Mouse (Mus musculus): ENCODE measurements at regions not wholly inside any gene's neighbourhood (a gene's known extent, or its start where the extent isn't known, plus 50 kb on each side); places are given as distances from the start of the nearest gene placed in this dataset.

DNA sequence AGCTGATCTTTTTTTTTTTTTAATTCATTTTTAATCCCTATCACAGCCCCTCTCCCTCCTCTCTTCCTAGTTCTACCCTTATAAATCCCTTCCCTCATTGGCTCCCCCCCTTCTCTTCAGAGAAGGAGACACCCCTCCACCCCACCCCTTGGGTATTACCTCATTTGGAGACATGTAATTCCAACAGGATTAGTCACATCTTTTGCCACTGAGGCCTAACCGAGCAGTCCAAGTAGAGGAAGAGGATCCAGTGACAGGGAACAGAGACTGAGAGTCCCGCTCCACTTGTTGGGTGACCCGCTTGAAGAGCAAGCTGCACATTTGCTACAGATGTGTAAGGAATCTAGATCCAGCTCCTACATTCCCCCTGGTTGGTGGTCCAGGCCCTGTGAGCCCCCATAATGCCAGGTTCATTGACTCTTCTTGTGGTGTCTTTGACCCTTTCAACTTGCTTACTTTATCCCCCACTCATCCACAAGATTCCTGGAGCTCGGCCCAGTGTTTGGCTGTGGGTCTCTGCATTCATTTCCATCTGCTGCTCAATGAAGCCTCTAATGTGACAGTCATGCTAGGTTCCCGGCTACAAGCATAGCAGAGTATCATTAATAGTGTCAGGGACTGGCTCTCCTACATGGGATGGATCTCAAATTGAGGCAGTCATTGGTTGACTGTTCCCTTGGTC is 506.6 kb upstream of the Gm10306 start:
- Histone ChIP-seq H3K4me1 (ENCODE audit: insufficient read depth, low read length) (no peaks in the 10 kb centered on the region), H3K9ac (replicated peaks; ENCODE audit: low read length, poor library complexity, severe bottlenecking) (no peak overlapping the region), H3K9me3 (ENCODE audit: low read length) (no peaks in the 10 kb centered on the region), H3K36me3 (ENCODE audit: insufficient read depth, low read length) (no peaks in the 10 kb centered on the region), H3K4me2 (ENCODE audit: low read depth, low read length, poor library complexity, severe bottlenecking) (no peak overlapping the region), H3K27ac (ENCODE audit: low read depth, low read length) (no peak overlapping the region), H3K27me3 (ENCODE audit: insufficient read depth, low read length) (no peaks in the 10 kb centered on the region), H3K4me3 (ENCODE audit: low read depth, low read length) (no peak overlapping the region)
- peak; percentile 45 for DNase-seq (ENCODE audit: low spot score)
- WGBS = 47% methylated on average over 5 of the region's 5 CpGs
- no peak for TF ChIP-seq CTCF (IDR thresholded peaks at IDR 0.05)
- no peak for ATAC-seq (ENCODE audit: low FRiP score)

DNA sequence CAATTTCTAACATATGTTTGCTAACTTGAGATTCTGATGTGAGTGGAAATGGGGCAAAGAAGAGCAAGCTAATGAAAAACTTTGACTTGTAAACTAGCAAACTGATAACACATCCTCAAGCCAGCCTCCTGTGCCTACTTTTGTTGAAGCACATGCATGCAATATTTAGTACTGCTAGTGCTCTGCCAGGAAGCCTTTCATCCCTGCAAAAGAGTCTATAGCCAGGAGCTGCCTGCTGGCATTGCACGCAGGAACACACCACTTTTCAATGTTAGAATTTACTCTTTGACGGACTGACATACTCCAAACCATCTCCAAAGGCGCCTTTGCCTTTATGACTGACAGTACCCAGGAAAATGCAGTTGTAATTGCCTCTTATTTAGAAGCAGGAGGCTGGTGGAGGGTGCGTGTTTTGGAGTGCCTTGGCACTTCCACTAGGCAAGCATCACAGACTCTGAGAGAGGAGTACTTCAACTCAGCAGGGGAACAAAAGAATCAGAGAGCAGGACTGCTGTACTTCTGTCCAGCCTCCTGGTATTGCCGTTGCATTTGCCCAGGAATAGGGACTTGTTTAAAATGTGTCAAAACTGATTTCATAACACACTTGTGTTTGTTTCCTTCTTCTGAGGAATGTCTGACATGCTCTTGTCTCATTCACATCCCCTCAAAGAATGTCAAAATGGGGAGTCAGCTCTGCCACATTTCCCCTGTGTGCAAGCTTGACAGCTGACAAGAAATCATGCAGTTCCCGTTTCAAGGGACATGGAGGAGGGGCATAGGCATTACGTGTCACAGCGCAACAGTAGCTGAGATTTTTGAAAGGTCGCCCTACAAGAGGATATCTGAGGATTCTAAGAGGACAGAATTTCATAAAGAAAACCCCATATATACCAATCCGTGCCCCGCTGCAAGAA is 503.8 kb upstream of the Gm10306 start:
- Histone ChIP-seq H3K9me3 (ENCODE audit: low read length) (no peaks in the 10 kb centered on the region), H3K4me2 (ENCODE audit: low read depth, low read length, poor library complexity, severe bottlenecking) (no peak overlapping the region), H3K27ac (ENCODE audit: low read depth, low read length) (no peak overlapping the region), H3K36me3 (ENCODE audit: insufficient read depth, low read length) (no peaks in the 10 kb centered on the region), H3K9ac (replicated peaks; ENCODE audit: low read length, poor library complexity, severe bottlenecking) (no peak overlapping the region), H3K4me3 (ENCODE audit: low read depth, low read length) (no peak overlapping the region), H3K27me3 (ENCODE audit: insufficient read depth, low read length) (no peaks in the 10 kb centered on the region), H3K4me1 (ENCODE audit: insufficient read depth, low read length) (no peaks in the 10 kb centered on the region)
- TF ChIP-seq CTCF (IDR thresholded peaks at IDR 0.05) = no peak
- ATAC-seq (ENCODE audit: low FRiP score) (peak; percentile 60; the same call in 1 of the 2 replicates), DNase-seq (ENCODE audit: low spot score) (no peak)
- 66% methylated on average over 11 of the region's 11 CpGs for WGBS

DNA sequence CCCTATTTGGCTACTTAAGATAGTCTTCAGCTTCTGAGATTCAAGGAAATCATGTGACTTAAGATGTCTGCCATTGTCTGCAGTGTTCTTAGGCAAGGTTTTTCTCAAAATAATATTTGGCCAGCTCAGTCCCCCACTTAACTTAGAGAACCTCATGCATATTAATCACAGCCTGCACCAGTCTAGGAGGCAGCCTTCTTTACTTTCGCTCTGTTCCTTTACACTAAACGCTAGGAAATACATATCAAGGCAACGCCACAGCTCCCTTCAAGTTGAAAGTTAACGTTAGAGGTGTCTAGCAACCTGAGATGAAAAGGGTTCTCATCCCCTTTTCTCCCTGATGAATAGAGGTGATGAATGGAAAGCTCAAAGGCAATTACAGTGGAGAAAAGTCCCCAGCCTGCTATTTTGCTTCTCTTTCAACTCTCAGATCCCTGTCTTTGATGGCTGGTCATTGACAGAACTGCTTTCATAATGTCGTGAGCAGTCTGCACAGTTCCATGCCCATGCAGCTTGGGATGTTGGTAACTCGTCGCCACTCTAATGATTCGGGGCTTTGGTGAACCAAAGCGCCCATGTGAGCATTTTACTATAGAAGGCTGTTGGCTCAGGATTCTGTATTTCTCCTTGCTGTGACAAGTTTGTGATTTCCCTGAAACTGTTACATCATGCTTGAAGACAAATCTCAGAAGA is 483.0 kb upstream of the Gm10306 start:
- 36% methylated on average over 9 of the region's 9 CpGs for whole genome bisulfite sequencing
- Histone ChIP-seq H3K4me1 (ENCODE audit: insufficient read depth, low read length) (no peaks in the 10 kb centered on the region), H3K27ac (ENCODE audit: low read depth, low read length) (no peak overlapping the region), H3K4me2 (ENCODE audit: low read depth, low read length, poor library complexity, severe bottlenecking) (no peak overlapping the region), H3K9ac (replicated peaks; ENCODE audit: low read length, poor library complexity, severe bottlenecking) (no peak overlapping the region), H3K9me3 (ENCODE audit: low read length) (no peaks in the 10 kb centered on the region), H3K4me3 (ENCODE audit: low read depth, low read length) (no peak overlapping the region), H3K27me3 (ENCODE audit: insufficient read depth, low read length) (no peaks in the 10 kb centered on the region), H3K36me3 (ENCODE audit: insufficient read depth, low read length) (no peaks in the 10 kb centered on the region)
- ATAC-seq (ENCODE audit: low FRiP score) = no peak
- TF ChIP-seq CTCF (IDR thresholded peaks at IDR 0.05) = no peak
- DNase-seq (ENCODE audit: low spot score) = no peak

DNA sequence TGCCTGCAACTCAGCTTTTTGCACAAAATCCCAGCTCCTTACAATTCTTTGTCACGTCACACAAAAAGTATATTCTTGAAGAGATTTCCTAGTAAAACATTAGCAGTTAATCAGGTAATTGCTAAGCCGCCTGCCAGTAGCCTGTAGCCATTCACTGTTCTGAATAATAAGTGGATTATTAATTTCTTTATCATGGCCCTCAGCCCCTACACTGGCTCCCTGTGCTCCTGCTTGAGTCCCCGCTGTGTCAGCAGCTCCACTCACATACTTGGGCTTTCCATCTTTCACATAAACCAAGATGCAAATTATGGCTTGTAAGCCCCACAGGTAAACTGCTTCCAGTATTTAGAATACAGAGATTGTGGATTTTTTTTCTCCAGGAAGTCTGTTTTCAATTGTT is 473.5 kb upstream of the Gm10306 start:
- H3K36me3 ChIP-seq (ENCODE audit: insufficient read depth, low read length) = no peaks in the 10 kb centered on the region
- ATAC-seq (ENCODE audit: low FRiP score) = no peak
- H3K27ac ChIP-seq (ENCODE audit: low read depth, low read length) = no peak overlapping the region
- H3K4me1 ChIP-seq (ENCODE audit: insufficient read depth, low read length) = no peaks in the 10 kb centered on the region
- H3K9me3 ChIP-seq (ENCODE audit: low read length) = no peaks in the 10 kb centered on the region
- H3K9ac ChIP-seq (replicated peaks; ENCODE audit: low read length, poor library complexity, severe bottlenecking) = no peak overlapping the region
- TF ChIP-seq CTCF (IDR thresholded peaks at IDR 0.05) = no peak
- H3K4me2 ChIP-seq (ENCODE audit: low read depth, low read length, poor library complexity, severe bottlenecking) = no peak overlapping the region
- H3K27me3 ChIP-seq (ENCODE audit: insufficient read depth, low read length) = no peaks in the 10 kb centered on the region
- no peak overlapping the region for H3K4me3 ChIP-seq (ENCODE audit: low read depth, low read length)
- no peak for DNase-seq (ENCODE audit: low spot score)
- WGBS = 53% methylated on average over 3 of the region's 3 CpGs

DNA sequence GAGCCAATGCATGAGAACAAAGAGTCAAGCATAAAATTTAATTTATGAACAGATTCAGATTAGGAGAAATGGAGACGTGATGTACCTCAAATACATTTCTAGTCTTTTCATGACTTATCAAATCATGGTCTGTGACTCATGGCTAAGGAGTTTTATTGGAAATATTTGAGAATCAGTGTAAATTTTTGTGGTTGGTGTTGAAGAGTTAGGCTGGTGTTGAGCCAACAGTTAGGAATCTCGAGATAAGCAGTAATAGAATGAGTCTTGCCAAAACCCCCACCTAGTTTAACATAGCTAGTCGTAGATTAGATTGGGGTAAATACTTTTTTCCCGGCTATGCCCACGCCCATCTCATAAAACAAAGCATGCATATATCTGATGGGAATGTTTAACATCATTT is 462.0 kb upstream of the Gm10306 start:
- no peaks in the 10 kb centered on the region for H3K27me3 ChIP-seq (ENCODE audit: insufficient read depth, low read length)
- no peak overlapping the region for H3K4me3 ChIP-seq (ENCODE audit: low read depth, low read length)
- no peak overlapping the region for H3K4me2 ChIP-seq (ENCODE audit: low read depth, low read length, poor library complexity, severe bottlenecking)
- no peak overlapping the region for H3K9ac ChIP-seq (replicated peaks; ENCODE audit: low read length, poor library complexity, severe bottlenecking)
- TF ChIP-seq CTCF (IDR thresholded peaks at IDR 0.05) = no peak
- no peaks in the 10 kb centered on the region for H3K9me3 ChIP-seq (ENCODE audit: low read length)
- ATAC-seq (ENCODE audit: low FRiP score) (no peak), DNase-seq (ENCODE audit: low spot score) (no peak)
- WGBS = 86% methylated on average over 5 of the region's 5 CpGs
- H3K27ac ChIP-seq (ENCODE audit: low read depth, low read length) = no peak overlapping the region
- H3K36me3 ChIP-seq (ENCODE audit: insufficient read depth, low read length) = no peaks in the 10 kb centered on the region
- no peaks in the 10 kb centered on the region for H3K4me1 ChIP-seq (ENCODE audit: insufficient read depth, low read length)

Data from midbrain, postnatal 0 days (tissue).